Comparison of ENCODE assay signal across 23 mouse cellular contexts in genomic region chr2:56459430-56459829, GRCm38 (mm10).
DNase-seq lines count a peak whose midpoint lies in the region; ATAC-seq and TF ChIP-seq lines count a peak whose summit lies in the region.
"Had no signal": no experiment of that assay in that cellular context is flagged by ENCODE, and none has a peak within 500 bp of the region (broad histone marks: within the 10 kb centered on the region; RNA-seq: fewer than 3 reads in every experiment).

No protein-coding gene starts in this region.

- H3K79me2 ChIP-seq in CH12.LX (replicated peaks; ENCODE audit: control insufficient read depth, extremely low read depth, insufficient read depth, poor library complexity, severe bottlenecking) = no peaks in the 10 kb centered on the region

- DNase-seq in embryo, embryonic 11 days = peak; percentile 8
- no peak for DNase-seq in embryo, embryonic 10.5 days (ENCODE audit: low spot score)
- peak; percentile 54 for DNase-seq in CH12.LX (ENCODE audit: extremely low read depth)
- DNase-seq: adrenal gland, adult 2 months; adrenal gland, postnatal 10 days; adrenal gland, postnatal 25 days; B cell, adult 2 months; cerebellum, adult 11 months; cerebellum, adult 18-20 months; cerebellum, adult 8-10 months; cerebellum, adult 9-11 months; cerebellum, postnatal 14 days; cerebellum, postnatal 36 days; forebrain, postnatal 0 days had no signal

- H3K4me1 ChIP-seq in CH12.LX (ENCODE audit: control insufficient read depth in 1 of 2, insufficient read depth in 2 of 2) = peaks cover 0 to 33% of the 10 kb centered on the region in 2 experiments; a peak in 2 of 4 replicates
- H3K4me1 ChIP-seq: embryonic facial prominence, embryonic 12.5 days had no signal

- H3K36me3 ChIP-seq in CH12.LX (replicated peaks in 1 of 2; ENCODE audit: control insufficient read depth in 1 of 2, insufficient read depth in 1 of 2, low read length in 1 of 2) = no peaks in the 10 kb centered on the region
- H3K36me3 ChIP-seq: embryonic facial prominence, embryonic 10.5 days; embryonic facial prominence, embryonic 12.5 days; forebrain, embryonic 15.5 days had no signal

- no peak overlapping the region for H3K27ac ChIP-seq in CH12.LX (ENCODE audit: insufficient read depth, low read depth)
- H3K27ac ChIP-seq: embryonic facial prominence, embryonic 10.5 days; embryonic facial prominence, embryonic 12.5 days; forebrain, embryonic 13.5 days; forebrain, embryonic 15.5 days had no signal

- TF ChIP-seq POLR2A in CH12.LX (IDR thresholded peaks at IDR 0.05; ENCODE audit: low read depth, low read length) = no peak

- no peak overlapping the region for H3K4me3 ChIP-seq in CH12.LX (replicated peaks in 1 of 3; ENCODE audit: low read depth in 2 of 3, low read length in 2 of 3, poor library complexity in 1 of 3)
- H3K4me3 ChIP-seq: embryonic facial prominence, embryonic 10.5 days; embryonic facial prominence, embryonic 12.5 days; forebrain, embryonic 13.5 days; forebrain, embryonic 15.5 days had no signal

- H3K4me2 ChIP-seq in CH12.LX (ENCODE audit: insufficient read depth, low read depth, poor library complexity, severe bottlenecking) = no peak overlapping the region
- H3K4me2 ChIP-seq: embryonic facial prominence, embryonic 12.5 days; forebrain, embryonic 13.5 days; forebrain, embryonic 15.5 days had no signal

- H3K27me3 ChIP-seq in CH12.LX (replicated peaks) = no peaks in the 10 kb centered on the region
- H3K27me3 ChIP-seq: embryonic facial prominence, embryonic 12.5 days; forebrain, embryonic 13.5 days; forebrain, embryonic 15.5 days had no signal

- peak; percentile 35; the same call in 1 of the 2 replicates for ATAC-seq in granulocyte monocyte progenitor cell, adult 5-6 weeks (replicated peaks; ENCODE audit: poor library complexity, severe bottlenecking)
- ATAC-seq in megakaryocyte progenitor cell, adult 5-6 weeks (replicated peaks; ENCODE audit: poor library complexity) = peak; percentile 63
- ATAC-seq in inflammation-experienced regulatory T-cells, adult 6 months = no peak
- no peak for ATAC-seq in frontal cortex, adult (ENCODE audit: low TSS enrichment)
- ATAC-seq: CD4-positive, CD25-positive, alpha-beta regulatory T cell, adult 4 months; forebrain, embryonic 13.5 days; forebrain, embryonic 15.5 days; forebrain, postnatal 0 days had no signal

- TF ChIP-seq EP300 in CH12.LX (IDR thresholded peaks at IDR 0.05; ENCODE audit: low read length) = no peak

- no peak for TF ChIP-seq CTCF in CH12.LX (conservative IDR thresholded peaks at IDR 0.05 in 1 of 2, IDR thresholded peaks at IDR 0.05 in 1 of 2; ENCODE audit: low read depth in 2 of 2, low read length in 2 of 2)

- no peak for TF ChIP-seq RAD21 in CH12.LX (IDR thresholded peaks at IDR 0.05; ENCODE audit: low read depth, low read length)

- no peaks in the 10 kb centered on the region for H3K9me3 ChIP-seq in CH12.LX (replicated peaks; ENCODE audit: low read length)
- H3K9me3 ChIP-seq: embryonic facial prominence, embryonic 10.5 days; embryonic facial prominence, embryonic 12.5 days; forebrain, embryonic 13.5 days; forebrain, embryonic 15.5 days had no signal

- dilution Hi-C loops in CH12.LX (cut with MboI; ENCODE audit: extremely low pct_ligation_motif_present, extremely low pct_unique_long_range_greater_than_20kb, low sequenced_read_pairs) = no loop called here

- no peak overlapping the region for H3K9ac ChIP-seq in CH12.LX (ENCODE audit: insufficient read depth, low read depth)
- H3K9ac ChIP-seq: embryonic facial prominence, embryonic 12.5 days; forebrain, embryonic 13.5 days; forebrain, embryonic 15.5 days; forebrain, postnatal 0 days had no signal

- in situ Hi-C loops in CH12.LX (cut with MboI; ENCODE audit: low pct_ligation_motif_present, low pct_unique_long_range_greater_than_20kb, low sequenced_read_pairs) = no loop called here

TF ChIP-seq in CH12.LX, 34 proteins besides CTCF, POLR2A, EP300 and RAD21:
- TF ChIP-seq CHD2 (IDR thresholded peaks at IDR 0.05; ENCODE audit: low read length) (no peak), BHLHE40 (IDR thresholded peaks at IDR 0.05; ENCODE audit: low read depth, low read length) (no peak), CHD1 (IDR thresholded peaks at IDR 0.05; ENCODE audit: low read depth, low read length) (no peak), ZMIZ1 (IDR thresholded peaks at IDR 0.05; ENCODE audit: low read depth, low read length) (no peak), ZC3H11A (IDR thresholded peaks at IDR 0.05; ENCODE audit: low read depth, low read length) (no peak), ZNF384 (IDR thresholded peaks at IDR 0.05; ENCODE audit: low read depth, low read length) (no peak), MAZ (IDR thresholded peaks at IDR 0.05; ENCODE audit: low read depth, low read length) (no peak), JUND (conservative IDR thresholded peaks at IDR 0.05; ENCODE audit: low read depth, low read length) (no peak), MAFK (IDR thresholded peaks at IDR 0.05; ENCODE audit: insufficient replicate concordance, low read length) (no peak), ZKSCAN1 (IDR thresholded peaks at IDR 0.05; ENCODE audit: borderline replicate concordance, low read depth, low read length) (no peak), GABPA (IDR thresholded peaks at IDR 0.05; ENCODE audit: insufficient replicate concordance, low read depth, low read length) (no peak), SIN3A (IDR thresholded peaks at IDR 0.05; ENCODE audit: low read length) (no peak), POLR2AphosphoS2 (IDR thresholded peaks at IDR 0.05; ENCODE audit: low read depth, low read length) (no peak), USF2 (conservative IDR thresholded peaks at IDR 0.05; ENCODE audit: low read depth, low read length) (no peak), JUN (IDR thresholded peaks at IDR 0.05; ENCODE audit: insufficient read depth, low read depth, low read length) (no peak), UBTF (IDR thresholded peaks at IDR 0.05; ENCODE audit: low read depth, low read length) (no peak)

Comparison
In these comparisons a context has a peak if more than half of its experiments do, and no peak if none do; other contexts are left out.
1. ATAC-seq: peak in granulocyte monocyte progenitor cell, adult 5-6 weeks (single experiment) and megakaryocyte progenitor cell, adult 5-6 weeks (single experiment); none in inflammation-experienced regulatory T-cells, adult 6 months (single experiment) and frontal cortex, adult (single experiment).